Mouse (Mus musculus) urinary bladder, postnatal 14 days (tissue): ENCODE data around the gene Gm28778.
"Not testable (repeated sequence)": the region's sequence is repeated elsewhere in the genome, so short reads cannot be mapped to it uniquely, and the experiment has no call there.

ENCODE experiments used
- DNase-seq: peaks from one replicate; pipeline ENCODE4 v3.0.0; 2021; ENCODE audit warnings: low spot score

Gm28778 gene

GRCm38 (mm10) chr1:53296581-53297383 is at the start of gene Gm28778, which contains the start of the genes Pms1 and Ormdl1:
Gene Gm28778, plus strand, starts transcription at chr1:53297111.
Gene Pms1, minus strand, starts transcription at chr1:53297018.
Gene Ormdl1, plus strand, starts transcription at chr1:53297095.
- peak; percentile 95 for DNase-seq

GRCm38 (mm10) chr1:53264958-53265612 is 31.8 kb upstream of the Gm28778 start:
- not testable (repeated sequence) for DNase-seq

GRCm38 (mm10) chr1:53269901-53270300 is 27.0 kb upstream of the Gm28778 start:
- DNase-seq: no peak

DNA sequence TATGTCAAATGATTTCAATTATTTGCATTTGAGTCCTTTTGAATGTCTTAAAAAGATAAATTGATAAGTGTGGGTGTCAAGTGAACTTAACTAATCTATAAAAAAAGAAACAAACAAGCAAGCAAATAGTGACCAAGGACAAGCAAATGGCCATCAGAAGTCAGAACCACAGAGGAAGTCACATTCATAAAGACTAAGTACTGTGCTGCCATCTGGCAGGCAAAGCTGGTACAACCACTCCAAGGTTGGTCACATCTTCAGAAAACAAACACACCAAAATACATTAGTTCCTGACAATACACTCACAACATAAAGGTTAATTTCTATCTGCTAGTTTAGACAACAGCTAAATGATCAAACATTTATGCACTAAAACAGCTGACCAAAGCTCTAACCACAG is 24.3 kb upstream of the Gm28778 start:
- DNase-seq: no peak

GRCm38 (mm10) chr1:53291197-53291596 is 5.7 kb upstream of the Gm28778 start:
- no peak for DNase-seq

DNA sequence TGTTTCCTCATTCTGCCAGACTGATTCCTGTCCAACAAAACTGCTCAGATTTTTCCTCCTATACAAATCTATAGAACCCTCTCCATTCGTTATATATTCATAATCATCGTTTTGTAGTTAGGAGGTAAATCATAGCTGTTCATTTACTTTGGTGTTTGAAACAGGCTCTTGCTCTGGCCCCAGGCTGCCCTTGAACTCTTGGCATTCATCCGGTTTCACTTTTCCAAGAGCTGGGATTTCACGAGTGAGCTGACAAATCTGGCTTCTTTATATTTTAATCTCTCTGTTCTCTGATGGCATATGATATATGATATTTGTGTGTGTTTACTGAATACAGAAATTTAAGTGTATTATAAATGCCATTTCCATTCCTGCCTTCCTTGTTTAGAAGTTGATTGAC is 3.6 kb downstream of the Gm28778 start:
- DNase-seq: no peak

GRCm38 (mm10) chr1:53312989-53313967 is 16.4 kb downstream of the Gm28778 start, which contains the start of gene Osgepl1:
Gene Osgepl1, plus strand, starts transcription at chr1:53313624.
- peak; percentile 85 for DNase-seq

DNA sequence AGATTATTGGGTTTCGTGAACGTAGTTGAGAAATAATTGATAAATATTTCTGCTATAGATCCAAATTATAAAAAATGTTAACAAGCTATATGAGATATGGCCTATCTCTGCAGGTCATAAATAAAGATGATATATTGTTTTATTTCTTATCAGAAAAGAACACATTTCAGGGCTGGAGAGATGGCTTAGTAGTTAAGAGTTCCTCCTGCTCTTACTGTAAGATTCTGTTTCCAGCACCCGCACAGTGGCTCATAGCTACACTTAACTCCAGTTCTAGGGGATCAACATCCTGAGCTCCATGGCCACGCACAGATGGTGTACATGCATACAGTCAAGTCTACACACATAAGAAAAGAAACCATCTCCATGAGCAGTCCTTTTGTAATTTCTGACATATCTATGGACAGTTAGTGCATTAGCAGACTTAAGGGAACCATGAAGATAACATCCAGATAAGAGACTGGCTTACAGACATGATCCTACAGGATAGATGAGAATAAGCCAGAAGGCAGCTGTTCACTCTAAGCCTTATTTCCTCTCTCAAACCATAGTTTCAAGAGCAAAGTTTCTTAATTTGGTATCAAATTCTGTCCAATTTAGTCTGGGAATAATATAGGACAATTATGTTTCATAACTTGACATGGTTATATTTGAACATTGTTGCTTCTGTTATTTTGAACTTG is 24.9 kb downstream of the Gm28778 start:
- DNase-seq: no peak

- DNase-seq: no peak
Measured at GRCm38 (mm10) chr1:53323254-53323653, 26.3 kb downstream of the Gm28778 start.

- no peak for DNase-seq
Measured at GRCm38 (mm10) chr1:53324277-53324676, 27.4 kb downstream of the Gm28778 start.

- no peak for DNase-seq
Measured at GRCm38 (mm10) chr1:53324827-53325494, 28.1 kb downstream of the Gm28778 start.

DNA sequence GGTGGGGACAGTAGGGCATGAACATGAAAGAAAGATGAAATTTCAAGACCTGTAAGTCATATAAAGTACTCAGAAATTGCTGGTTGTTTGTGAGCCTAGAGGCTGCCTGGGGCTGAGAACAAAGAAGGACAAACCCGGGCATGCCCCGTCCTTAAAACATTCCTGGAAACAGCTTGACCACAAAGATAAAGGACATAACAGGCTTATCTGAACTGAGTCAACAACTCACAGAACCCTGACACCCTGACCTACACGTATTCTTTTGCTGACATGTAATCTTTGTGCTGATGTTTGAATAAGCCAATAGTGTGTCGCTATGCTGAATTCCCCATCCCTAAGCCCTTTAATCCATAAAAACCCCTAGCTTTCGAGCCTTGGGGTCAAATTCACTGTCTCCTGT is 36.6 kb downstream of the Gm28778 start:
- not testable (repeated sequence) for DNase-seq

- no peak for DNase-seq
Measured at GRCm38 (mm10) chr1:53335465-53335864, 38.6 kb downstream of the Gm28778 start.

DNA sequence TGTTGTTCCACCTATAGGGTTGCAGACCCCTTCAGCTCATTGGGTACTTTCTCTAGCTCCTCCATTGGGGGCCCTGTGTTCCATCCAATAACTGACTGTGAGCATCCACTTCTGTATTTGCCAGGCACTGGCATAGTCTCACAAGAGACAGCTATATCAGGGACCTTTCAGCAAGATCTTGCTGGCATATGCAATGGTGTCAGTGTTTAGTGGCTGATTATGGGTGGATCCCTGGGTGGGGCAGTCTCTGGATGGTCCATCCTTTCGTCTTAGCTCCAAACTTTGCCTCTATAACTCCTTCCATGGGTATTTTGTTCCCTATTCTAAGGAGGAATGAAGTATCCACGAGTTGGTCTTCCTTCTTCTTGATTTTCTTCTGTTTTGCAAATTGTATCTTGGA is 40.5 kb downstream of the Gm28778 start:
- not testable (repeated sequence) for DNase-seq

GRCm38 (mm10) chr1:53341071-53341470 is 44.2 kb downstream of the Gm28778 start:
- no peak for DNase-seq

DNA sequence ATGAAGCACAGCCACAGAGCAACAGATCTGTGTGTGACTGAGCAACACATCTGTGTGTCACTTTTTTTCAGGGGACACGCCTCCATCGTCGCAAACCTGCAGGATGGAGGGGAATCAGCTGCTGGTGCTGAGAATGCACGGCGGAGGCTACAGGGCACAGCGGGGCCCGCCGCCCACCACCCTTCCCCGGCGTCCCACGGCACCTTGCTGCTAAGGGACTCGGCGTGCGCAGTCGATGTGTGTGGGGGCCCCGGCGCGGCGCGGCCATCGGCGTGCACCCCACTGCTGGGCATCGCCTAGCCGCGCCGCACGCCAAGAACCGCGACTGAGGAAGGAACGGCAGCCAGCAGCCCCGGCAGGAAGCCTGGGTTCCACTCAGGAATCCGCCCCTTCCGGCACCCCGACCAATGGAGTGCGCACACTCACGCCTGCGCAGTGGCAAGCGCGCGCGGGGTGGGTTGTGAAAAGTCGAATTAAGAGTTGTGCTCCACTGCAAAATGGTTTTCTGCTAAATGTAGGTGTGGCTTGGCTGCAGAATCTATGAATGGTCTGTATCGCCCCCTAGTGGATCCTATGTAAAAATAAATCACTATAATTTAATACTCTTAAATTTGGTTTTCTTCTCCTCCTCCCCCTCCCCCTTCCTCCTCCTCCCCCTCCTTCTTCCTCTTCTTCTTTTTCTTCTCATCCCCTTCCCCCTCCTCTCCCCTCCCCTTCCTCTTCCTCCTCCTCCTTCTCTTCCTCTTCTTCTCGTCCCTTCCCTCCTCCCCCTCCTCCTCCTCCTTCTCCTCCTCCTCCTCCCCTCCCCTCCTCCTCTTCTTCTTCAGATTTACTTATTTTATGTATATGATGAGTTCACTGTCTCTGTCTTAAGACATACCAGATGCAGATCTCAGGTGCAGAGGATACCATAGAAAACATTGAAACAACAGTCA is 55.7 kb downstream of the Gm28778 start, which contains the start of the genes Asdurf, Gm28551 and Asnsd1:
Gene Asdurf (minus strand): TSS at position 293 of the 935 bp plus-strand sequence.
Gene Gm28551 (minus strand): TSS at position 341 of the 935 bp plus-strand sequence.
Gene Asnsd1 (minus strand): TSS at position 426 of the 935 bp plus-strand sequence.
- peak; percentile 97 for DNase-seq

DNA sequence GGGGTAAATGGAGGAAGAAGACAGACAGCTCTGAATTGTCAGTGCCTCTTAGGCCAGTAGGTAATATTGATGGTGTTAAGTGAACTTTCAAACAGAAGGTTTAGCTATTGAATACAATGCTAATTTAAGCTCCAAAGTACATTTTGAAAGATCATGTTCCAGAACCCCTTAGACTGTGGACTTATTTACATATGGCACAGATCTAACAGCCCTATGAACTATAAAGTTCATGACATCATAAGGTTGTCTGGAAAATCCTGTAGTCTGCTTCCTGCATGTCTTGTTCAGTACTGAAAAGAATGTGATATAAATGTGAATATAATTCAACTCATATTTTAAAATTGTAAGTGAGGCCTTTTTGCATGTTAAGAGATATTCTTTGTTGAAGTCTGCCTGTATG is 62.1 kb downstream of the Gm28778 start:
- no peak for DNase-seq
